Mouse (Mus musculus) right cerebral cortex, adult 18-20 months (tissue): ENCODE data around the gene Insl6.

Experiments used
- DNase-seq: peaks from one replicate; pipeline ENCODE4 v3.0.0; 2022; ENCODE audit warnings: mixed read lengths

Gene Insl6

DNA sequence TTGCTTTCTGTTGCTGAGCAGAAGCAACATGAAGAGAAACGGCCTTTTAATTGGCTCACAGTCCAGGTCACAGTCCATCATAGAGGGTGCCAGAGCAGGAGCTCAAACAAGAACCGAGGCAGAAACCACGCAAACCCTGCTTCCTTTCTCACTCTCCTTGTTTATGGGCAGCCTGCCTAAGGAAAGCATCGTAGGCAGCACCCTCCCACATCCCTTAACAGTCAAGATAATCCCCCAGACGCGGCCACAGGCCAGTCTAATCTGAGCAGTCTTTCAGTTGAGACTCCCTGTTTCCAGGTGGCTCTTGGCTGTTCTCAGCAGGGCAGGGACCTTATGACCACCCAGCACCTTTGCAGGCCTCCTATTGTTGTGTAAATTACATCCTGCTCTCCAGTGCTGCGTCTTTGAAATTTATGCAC lies 39.7 kb downstream of the Insl6 start:
- peak; percentile 39 for DNase-seq

DNA sequence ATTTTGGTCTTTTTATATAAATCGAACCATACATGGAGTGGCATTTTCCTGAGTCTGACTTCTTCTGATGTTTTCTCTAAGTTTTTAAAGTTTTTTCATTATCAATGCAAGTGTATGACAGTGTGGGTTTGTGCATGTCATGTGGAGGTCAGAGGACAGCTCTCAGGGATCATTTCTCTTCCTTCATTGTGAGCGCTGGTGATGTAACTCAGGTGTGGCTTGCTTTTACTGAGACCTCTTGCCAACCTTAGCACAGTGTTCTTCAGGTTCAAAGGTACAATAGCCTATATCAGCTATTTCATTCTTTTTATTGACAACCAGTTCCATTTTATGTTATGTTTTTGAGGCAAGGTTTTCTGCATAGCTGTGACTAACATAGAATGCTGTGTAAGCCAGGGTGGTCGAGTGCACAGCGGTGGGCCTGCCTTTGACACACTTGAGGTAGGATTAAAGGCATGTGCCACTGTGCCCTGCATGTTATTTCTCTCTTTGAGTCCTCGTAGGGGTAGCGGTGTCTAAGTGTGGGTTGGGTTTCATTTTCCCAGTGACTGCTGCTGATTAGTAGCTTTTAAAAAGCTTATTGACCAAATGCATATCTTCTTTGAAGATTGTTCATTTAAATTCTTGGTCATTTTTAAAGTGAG lies 46.1 kb downstream of the Insl6 start:
- no peak for DNase-seq

DNA sequence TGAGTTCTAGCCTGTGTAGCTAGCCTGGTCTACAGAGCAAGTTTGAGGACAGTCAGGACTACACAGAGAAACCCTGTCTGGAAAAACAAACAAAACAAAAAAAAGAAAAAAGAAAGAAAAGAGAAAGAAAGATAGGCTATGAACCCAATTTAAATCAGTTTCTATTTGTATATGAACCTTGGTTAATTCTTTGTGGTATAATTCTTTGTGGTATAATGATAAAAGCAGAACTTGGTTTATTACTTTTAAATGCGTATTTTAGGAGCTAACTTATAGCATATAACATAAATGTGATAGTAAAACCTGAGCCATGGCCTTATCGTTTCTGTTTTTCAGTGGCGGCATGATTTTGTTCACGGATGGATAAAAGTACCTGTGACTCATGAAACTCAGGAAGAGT lies 48.7 kb downstream of the Insl6 start:
- DNase-seq: no peak

GRCm38 (mm10) chr19:29272011-29272809 lies 52.9 kb downstream of the Insl6 start:
- DNase-seq: no peak
